In the genomic region with DNA sequence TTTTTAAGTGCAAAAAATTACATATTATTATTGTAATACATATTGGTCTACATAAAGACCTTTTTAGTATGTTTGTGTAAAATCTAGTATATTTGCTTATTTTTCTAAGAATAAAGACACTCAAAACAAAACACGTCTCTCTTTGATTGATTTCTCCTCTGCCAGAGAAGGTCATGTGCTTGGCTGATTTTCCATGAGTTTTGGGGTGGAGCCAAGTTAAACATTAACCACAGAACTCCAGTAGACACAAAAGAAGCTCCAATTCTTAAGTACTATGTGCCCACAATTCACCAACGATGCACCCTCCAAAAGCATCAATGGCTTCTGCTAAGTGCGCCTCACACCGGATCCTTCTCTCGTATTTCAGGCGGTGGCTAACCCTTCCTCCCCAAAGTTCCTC, we compare ENCODE assay signal across 18 mouse cellular contexts. TPM values are rescaled to one million over a fixed set of nuclear protein-coding genes. Genes with fewer than 3 reads are reported as not detected.
DNase-seq lines count a peak whose midpoint lies in the region; ATAC-seq and TF ChIP-seq lines count a peak whose summit lies in the region.
"Had no signal": no experiment of that assay in that cellular context is flagged by ENCODE, and none has a peak within 500 bp of the region (broad histone marks: within the 10 kb centered on the region; RNA-seq: fewer than 3 reads in every experiment).

No protein-coding gene starts in this region.

- WGBS in lung, postnatal 0 days, result 66% methylated on average over 6 of the region's 6 CpGs

- no peak overlapping the region for H3K4me2 ChIP-seq in lung, postnatal 0 days (replicated peaks; ENCODE audit: low read depth, low read length)
- H3K4me2 ChIP-seq: forebrain, embryonic 15.5 days; heart, embryonic 11.5 days; neural tube, embryonic 12.5 days had no signal

- DNase-seq in lung, postnatal 36 days, result peak; percentile 42
- no peak for DNase-seq in lung, postnatal 0 days (ENCODE audit: low spot score)
- DNase-seq in adrenal gland, postnatal 36 days, result peak; percentile 57 to 61
- DNase-seq in kidney, postnatal 14 days, result peak; percentile 70
- no peak for DNase-seq in thymus, postnatal 4 days
- no peak for DNase-seq in gastrocnemius, postnatal 4 days (ENCODE audit: low spot score in 2 of 2)
- no peak for DNase-seq in ovary, postnatal 36 days (ENCODE audit: low spot score)
- DNase-seq: cerebellum, adult 8-10 months; embryo, embryonic 11 days; heart, postnatal 36 days; retina, postnatal 1 day; spleen, adult 18-20 months had no signal

- no peaks in the 10 kb centered on the region for H3K9me3 ChIP-seq in lung, postnatal 0 days (ENCODE audit: low read length)
- H3K9me3 ChIP-seq: forebrain, embryonic 15.5 days; limb, embryonic 10.5 days; megakaryocyte, embryonic 14.5 days; neural tube, embryonic 12.5 days had no signal

- 0 out of 2 replicates have a peak, but pooled peaks cover 3% of the 10 kb centered on the region for H3K4me1 ChIP-seq in lung, postnatal 0 days (ENCODE audit: insufficient read depth, low read depth, low read length)
- H3K4me1 ChIP-seq: neural tube, embryonic 12.5 days had no signal

- no peak overlapping the region for H3K27ac ChIP-seq in lung, postnatal 0 days (ENCODE audit: low read length)
- H3K27ac ChIP-seq: forebrain, embryonic 15.5 days; limb, embryonic 10.5 days; neural tube, embryonic 12.5 days had no signal

- no peaks in the 10 kb centered on the region for H3K36me3 ChIP-seq in lung, postnatal 0 days (ENCODE audit: insufficient read depth, low read length)
- H3K36me3 ChIP-seq: forebrain, embryonic 15.5 days; limb, embryonic 10.5 days; neural tube, embryonic 12.5 days had no signal

- H3K4me3 ChIP-seq in lung, postnatal 0 days (ENCODE audit: low read depth, low read length), result no peak overlapping the region
- H3K4me3 ChIP-seq: forebrain, embryonic 15.5 days; limb, embryonic 10.5 days; megakaryocyte, embryonic 14.5 days; neural tube, embryonic 12.5 days had no signal

- no peak for ATAC-seq in lung, postnatal 0 days
- ATAC-seq: forebrain, embryonic 15.5 days; inflammation-experienced regulatory T-cells, adult 6 months had no signal

- TF ChIP-seq EP300 in lung, postnatal 0 days (IDR thresholded peaks at IDR 0.05), result no peak

- H3K9ac ChIP-seq in lung, postnatal 0 days (replicated peaks; ENCODE audit: low read depth), result no peak overlapping the region
- H3K9ac ChIP-seq: forebrain, embryonic 15.5 days; neural tube, embryonic 12.5 days had no signal

- no peaks in the 10 kb centered on the region for H3K27me3 ChIP-seq in lung, postnatal 0 days (replicated peaks; ENCODE audit: insufficient read depth, low read length)
- H3K27me3 ChIP-seq: forebrain, embryonic 15.5 days; megakaryocyte, embryonic 14.5 days; neural tube, embryonic 12.5 days had no signal

- no peak for TF ChIP-seq CTCF in lung, postnatal 0 days (IDR thresholded peaks at IDR 0.05)

RNA-seq across cellular contexts. Expression of gene Tes, which starts 2.6 kb away (rescaled TPM):
- 50.5 and 52.7 TPM in 2 replicates for polyA plus RNA-seq in lung, postnatal 0 days (2015; fragmentation: Nextera tagmentation; extraction: Ambion mirVana)
- 10 to 100 TPM in 1 of 2 experiments, 1 to 10 TPM in 1; 8.7 to 12.3 TPM for total RNA-seq in adrenal gland, postnatal 36 days (2021)
- 1 to 10 TPM; 5.2 to 5.7 TPM for total RNA-seq in gastrocnemius, postnatal 4 days (2021)

Comparison
In these comparisons a context has a peak if more than half of its experiments do, and no peak if none do; other contexts are left out.
1. DNase-seq: peak in lung, postnatal 36 days (single experiment), adrenal gland, postnatal 36 days (2 of 2) and kidney, postnatal 14 days (single experiment); none in lung, postnatal 0 days (single experiment), thymus, postnatal 4 days (single experiment), gastrocnemius, postnatal 4 days (0 of 2) and ovary, postnatal 36 days (single experiment).